Mouse (Mus musculus): ENCODE measurements around the gene Slc4a5. TPM values are rescaled to one million over a fixed set of nuclear protein-coding genes. Genes with fewer than 3 reads are reported as not detected.

The Slc4a5 gene
- polyA plus RNA-seq, 1 experiment, result 11.4 TPM

GRCm38 (mm10) chr6:83246750-83247149 lies 27.1 kb downstream of the Slc4a5 start:
- Histone ChIP-seq H3K4me1 (ENCODE audit: control insufficient read depth, insufficient read depth, insufficient read length, low read length) (no peaks in the 10 kb centered on the region), H3K36me3 (ENCODE audit: control insufficient read depth, insufficient read depth, low read length) (no peaks in the 10 kb centered on the region), H3K4me3 (ENCODE audit: low read depth, low read length) (no peak overlapping the region), H3K27me3 (ENCODE audit: control insufficient read depth, insufficient read depth, low read length) (no peaks in the 10 kb centered on the region), H3K27ac (ENCODE audit: insufficient read depth, low read depth, low read length) (no peak overlapping the region)
- WGBS, result 90% methylated on average over 4 of the region's 4 CpGs
- no peak for TF ChIP-seq POLR2A (IDR thresholded peaks at IDR 0.05; ENCODE audit: low read depth, low read length)
- no peak for TF ChIP-seq CTCF (IDR thresholded peaks at IDR 0.05; ENCODE audit: extremely low read depth, insufficient read length, insufficient replicate concordance, low read depth, low read length)

- H3K4me1 ChIP-seq (ENCODE audit: control insufficient read depth, insufficient read depth, insufficient read length, low read length), result no peaks in the 10 kb centered on the region
- no peaks in the 10 kb centered on the region for H3K27me3 ChIP-seq (ENCODE audit: control insufficient read depth, insufficient read depth, low read length)
- no peak overlapping the region for H3K4me3 ChIP-seq (ENCODE audit: low read depth, low read length)
- no peaks in the 10 kb centered on the region for H3K36me3 ChIP-seq (ENCODE audit: control insufficient read depth, insufficient read depth, low read length)
- WGBS, result 93% methylated on average over 2 of the region's 2 CpGs
- H3K27ac ChIP-seq (ENCODE audit: insufficient read depth, low read depth, low read length), result no peak overlapping the region
- no peak for TF ChIP-seq POLR2A (IDR thresholded peaks at IDR 0.05; ENCODE audit: low read depth, low read length)
- TF ChIP-seq CTCF (IDR thresholded peaks at IDR 0.05; ENCODE audit: extremely low read depth, insufficient read length, insufficient replicate concordance, low read depth, low read length), result no peak
Measured at GRCm38 (mm10) chr6:83247153-83247552, 27.5 kb downstream of the Slc4a5 start.

- Histone ChIP-seq H3K4me3 (ENCODE audit: low read depth, low read length) (no peak overlapping the region), H3K36me3 (ENCODE audit: control insufficient read depth, insufficient read depth, low read length) (no peaks in the 10 kb centered on the region), H3K27ac (ENCODE audit: insufficient read depth, low read depth, low read length) (no peak overlapping the region), H3K4me1 (ENCODE audit: control insufficient read depth, insufficient read depth, insufficient read length, low read length) (no peaks in the 10 kb centered on the region), H3K27me3 (ENCODE audit: control insufficient read depth, insufficient read depth, low read length) (no peaks in the 10 kb centered on the region)
- WGBS, result 86% methylated on average over 7 of the region's 7 CpGs
- no peak for TF ChIP-seq POLR2A (IDR thresholded peaks at IDR 0.05; ENCODE audit: low read depth, low read length)
- no peak for TF ChIP-seq CTCF (IDR thresholded peaks at IDR 0.05; ENCODE audit: extremely low read depth, insufficient read length, insufficient replicate concordance, low read depth, low read length)
Measured at GRCm38 (mm10) chr6:83254242-83254641, 34.6 kb downstream of the Slc4a5 start.

- TF ChIP-seq CTCF (IDR thresholded peaks at IDR 0.05; ENCODE audit: extremely low read depth, insufficient read length, insufficient replicate concordance, low read depth, low read length) (no peak), POLR2A (IDR thresholded peaks at IDR 0.05; ENCODE audit: low read depth, low read length) (no peak)
- H3K27me3 ChIP-seq (ENCODE audit: control insufficient read depth, insufficient read depth, low read length), result no peaks in the 10 kb centered on the region
- 100% methylated on average over 1 of the region's 1 CpGs for WGBS
- peaks cover 4% of the 10 kb centered on the region; the same call in 1 of the 2 replicates for H3K36me3 ChIP-seq (ENCODE audit: control insufficient read depth, insufficient read depth, low read length)
- no peak overlapping the region for H3K4me3 ChIP-seq (ENCODE audit: low read depth, low read length)
- H3K4me1 ChIP-seq (ENCODE audit: control insufficient read depth, insufficient read depth, insufficient read length, low read length), result no peaks in the 10 kb centered on the region
- no peak overlapping the region for H3K27ac ChIP-seq (ENCODE audit: insufficient read depth, low read depth, low read length)
Measured at GRCm38 (mm10) chr6:83264516-83264915, 44.9 kb downstream of the Slc4a5 start.

- no peak overlapping the region for H3K4me3 ChIP-seq (ENCODE audit: low read depth, low read length)
- no peaks in the 10 kb centered on the region for H3K4me1 ChIP-seq (ENCODE audit: control insufficient read depth, insufficient read depth, insufficient read length, low read length)
- H3K36me3 ChIP-seq (ENCODE audit: control insufficient read depth, insufficient read depth, low read length), result peaks cover 4% of the 10 kb centered on the region; the same call in 1 of the 2 replicates
- H3K27me3 ChIP-seq (ENCODE audit: control insufficient read depth, insufficient read depth, low read length), result no peaks in the 10 kb centered on the region
- H3K27ac ChIP-seq (ENCODE audit: insufficient read depth, low read depth, low read length), result no peak overlapping the region
- TF ChIP-seq CTCF (IDR thresholded peaks at IDR 0.05; ENCODE audit: extremely low read depth, insufficient read length, insufficient replicate concordance, low read depth, low read length), result no peak
- TF ChIP-seq POLR2A (IDR thresholded peaks at IDR 0.05; ENCODE audit: low read depth, low read length), result no peak
Measured at GRCm38 (mm10) chr6:83265253-83265652, 45.6 kb downstream of the Slc4a5 start.

GRCm38 (mm10) chr6:83265653-83266052 lies 46.0 kb downstream of the Slc4a5 start:
- WGBS, result 90% methylated on average over 4 of the region's 4 CpGs
- Histone ChIP-seq H3K27me3 (ENCODE audit: control insufficient read depth, insufficient read depth, low read length) (no peaks in the 10 kb centered on the region), H3K4me1 (ENCODE audit: control insufficient read depth, insufficient read depth, insufficient read length, low read length) (no peaks in the 10 kb centered on the region), H3K27ac (ENCODE audit: insufficient read depth, low read depth, low read length) (no peak overlapping the region), H3K4me3 (ENCODE audit: low read depth, low read length) (no peak overlapping the region), H3K36me3 (ENCODE audit: control insufficient read depth, insufficient read depth, low read length) (peaks cover 4% of the 10 kb centered on the region; the same call in 1 of the 2 replicates)
- TF ChIP-seq CTCF (IDR thresholded peaks at IDR 0.05; ENCODE audit: extremely low read depth, insufficient read length, insufficient replicate concordance, low read depth, low read length), result no peak
- no peak for TF ChIP-seq POLR2A (IDR thresholded peaks at IDR 0.05; ENCODE audit: low read depth, low read length)

- Histone ChIP-seq H3K27ac (ENCODE audit: insufficient read depth, low read depth, low read length) (no peak overlapping the region), H3K27me3 (ENCODE audit: control insufficient read depth, insufficient read depth, low read length) (no peaks in the 10 kb centered on the region), H3K4me1 (ENCODE audit: control insufficient read depth, insufficient read depth, insufficient read length, low read length) (no peaks in the 10 kb centered on the region), H3K4me3 (ENCODE audit: low read depth, low read length) (no peak overlapping the region), H3K36me3 (ENCODE audit: control insufficient read depth, insufficient read depth, low read length) (peaks cover 3% of the 10 kb centered on the region; the same call in 1 of the 2 replicates)
- 70% methylated on average over 4 of the region's 4 CpGs for WGBS
- no peak for TF ChIP-seq CTCF (IDR thresholded peaks at IDR 0.05; ENCODE audit: extremely low read depth, insufficient read length, insufficient replicate concordance, low read depth, low read length)
- no peak for TF ChIP-seq POLR2A (IDR thresholded peaks at IDR 0.05; ENCODE audit: low read depth, low read length)
Measured at GRCm38 (mm10) chr6:83267616-83268015, 48.0 kb downstream of the Slc4a5 start.
